Mouse (Mus musculus): Measurements from ENCODE around the gene Prcd. TPM values are rescaled to one million over a fixed set of nuclear protein-coding genes. Genes with fewer than 3 reads are reported as not detected.

Gene Prcd
- not detected for polyA plus RNA-seq (2017; shearing (Covaris generic))

GRCm38 (mm10) chr11:116653234-116653633 lies at the start of gene Prcd:
Prcd (plus strand) TSS chr11:116653534.

GRCm38 (mm10) chr11:116626299-116627071 lies 26.8 kb upstream of the Prcd start, which contains the start of gene Rhbdf2:
Rhbdf2 (minus strand) TSS chr11:116627019.

GRCm38 (mm10) chr11:116654255-116654821 lies 1.0 kb downstream of the Prcd start, which contains the start of gene Cygb:
Cygb (minus strand) TSS chr11:116654313.

Other genes starting within 250 kb of the Prcd start
- gene Rnf157, start 240.5 kb upstream of the Prcd start, polyA plus RNA-seq (2017; shearing (Covaris generic)), result 98.2 TPM
- gene Ubald2, start 219.4 kb upstream of the Prcd start, polyA plus RNA-seq (2017; shearing (Covaris generic)), result 963 TPM
- not detected for gene Qrich2, start 187.3 kb upstream of the Prcd start, polyA plus RNA-seq (2017; shearing (Covaris generic))
- 118 TPM for gene Prpsap1, start 159.3 kb upstream of the Prcd start, polyA plus RNA-seq (2017; shearing (Covaris generic))
- gene Sphk1, start 122.6 kb upstream of the Prcd start, polyA plus RNA-seq (2017; shearing (Covaris generic)), result 0.31 TPM
- gene Ube2o, start 72.1 kb upstream of the Prcd start, polyA plus RNA-seq (2017; shearing (Covaris generic)), result 16.2 TPM
- gene Aanat, start 67.1 kb upstream of the Prcd start, polyA plus RNA-seq (2017; shearing (Covaris generic)), result not detected
- gene Rhbdf2, start 26.5 kb upstream of the Prcd start, polyA plus RNA-seq (2017; shearing (Covaris generic)), result 19.5 TPM
- gene Cygb, start 779 bp downstream of the Prcd start, polyA plus RNA-seq (2017; shearing (Covaris generic)), result not detected
- gene St6galnac1, start 122.0 kb downstream of the Prcd start, polyA plus RNA-seq (2017; shearing (Covaris generic)), result 1.0 TPM
- not detected for gene Mxra7, start 174.5 kb downstream of the Prcd start, polyA plus RNA-seq (2017; shearing (Covaris generic))
- gene Mettl23, start 189.7 kb downstream of the Prcd start, polyA plus RNA-seq (2017; shearing (Covaris generic)), result 121 TPM
- gene Jmjd6, start 189.9 kb downstream of the Prcd start, polyA plus RNA-seq (2017; shearing (Covaris generic)), result 101 TPM
- gene Mfsd11, start 198.9 kb downstream of the Prcd start, polyA plus RNA-seq (2017; shearing (Covaris generic)), result 16.3 TPM
- gene Srsf2, start 199.6 kb downstream of the Prcd start, polyA plus RNA-seq (2017; shearing (Covaris generic)), result 394 TPM